Mouse (Mus musculus) layer of hippocampus, postnatal 14 days (tissue): ENCODE data around the gene Syn1. TPM values are rescaled to one million over a fixed set of nuclear protein-coding genes. Genes with fewer than 3 reads are reported as not detected.
A peak's percentile ranks its signal among the peaks of the same experiment; 100 is the strongest.

ENCODE experiments used
- DNase-seq, 2 experiments: peaks; one replicate each; pipeline ENCODE4 v3.0.0; 2021 to 2022; ENCODE audit warnings: low spot score in 2 of 2, mixed read lengths in 1 of 2
- microRNA-seq, 2 experiments: library from miRNA; unstranded; fragments of <30 nt; microRNA quantifications; one replicate each; pipeline ENCODE4 v1.2.0; 2021
- total RNA-seq, 2 experiments: library from RNA; stranded (reverse); gene quantifications; 2 replicates each; pipeline ENCODE4 v1.2.3; 2021

The Syn1 gene
- total RNA-seq, 2 experiments from 2014 or later: 552 to 553 TPM

GRCm38 (mm10) chrX:20863161-20864101 is 57.4 kb downstream of the Syn1 start:
- DNase-seq: no peak

- no peak for DNase-seq
Observed at GRCm38 (mm10) chrX:20862105-20863065, 58.4 kb downstream of the Syn1 start.

- DNase-seq: no peak
Observed at GRCm38 (mm10) chrX:20861453-20862104, 59.2 kb downstream of the Syn1 start.

- DNase-seq: no peak
Observed at GRCm38 (mm10) chrX:20853794-20854193, 67.0 kb downstream of the Syn1 start.

- DNase-seq: peak; percentile 89 to 97
Observed at GRCm38 (mm10) chrX:20848256-20848984, 72.4 kb downstream of the Syn1 start.

GRCm38 (mm10) chrX:20847816-20848215 is 73.0 kb downstream of the Syn1 start:
- DNase-seq: no peak

- DNase-seq: no peak
Observed at GRCm38 (mm10) chrX:20847232-20847631, 73.6 kb downstream of the Syn1 start.

- peak; percentile 38 to 59 for DNase-seq
Observed at GRCm38 (mm10) chrX:20828934-20829333, 91.9 kb downstream of the Syn1 start.

- peak; percentile 33 to 49 for DNase-seq
Observed at GRCm38 (mm10) chrX:20819708-20820426, 100.9 kb downstream of the Syn1 start.

- peak; percentile 61 to 86 for DNase-seq
Observed at GRCm38 (mm10) chrX:20819204-20819628, 101.6 kb downstream of the Syn1 start.

GRCm38 (mm10) chrX:20816974-20817373 is 103.8 kb downstream of the Syn1 start:
- no peak for DNase-seq

Small RNA genes within 50 kb of the gene (microRNA-seq; reads per million reads assigned to microRNA genes)
- gene Gm24824 (0 reads per million in 2 experiments), gene Mir5617 (5.1 to 8.1 reads per million in 2 experiments)

Other genes starting within 250 kb of the Syn1 start
- gene Cdk16, start 233.1 kb downstream of the Syn1 start, total RNA-seq: 100 to 1,000 TPM; 292 to 294 TPM
- 10 to 100 TPM; 81.9 to 82.7 TPM for gene Usp11, start 217.1 kb downstream of the Syn1 start, total RNA-seq
- 100 to 1,000 TPM; 195 to 200 TPM for gene Araf, start 123.2 kb downstream of the Syn1 start, total RNA-seq
- gene Timp1, start 50.8 kb downstream of the Syn1 start, total RNA-seq: under 1 TPM in 1 of 2 experiments, not detected in 1; 0.41 TPM
- gene Cfp, start 10.6 kb upstream of the Syn1 start, total RNA-seq: 10 to 100 TPM in 1 of 2 experiments, 1 to 10 TPM in 1; 9.5 to 11.3 TPM
- gene Elk1, start 29.6 kb upstream of the Syn1 start, total RNA-seq: 10 to 100 TPM; 46.1 to 47.8 TPM
- gene Uxt, start 41.0 kb upstream of the Syn1 start, total RNA-seq: 10 to 100 TPM in 1 of 2 experiments, 1 to 10 TPM in 1; 9.4 to 11.3 TPM
- gene Zfp182, start 141.3 kb upstream of the Syn1 start, total RNA-seq: 10 to 100 TPM in 1 of 2 experiments, 1 to 10 TPM in 1; 9.0 to 10.8 TPM
- gene Spaca5, start 147.4 kb upstream of the Syn1 start, total RNA-seq: not detected
- 1 to 10 TPM; 3.3 to 3.8 TPM for gene Zfp300, start 168.5 kb upstream of the Syn1 start, total RNA-seq
- gene Ssxa1, start 194.8 kb upstream of the Syn1 start, total RNA-seq: not detected